Mouse (Mus musculus): Measurements from ENCODE around the gene Lor. TPM values are rescaled to one million over a fixed set of nuclear protein-coding genes. Genes with fewer than 3 reads are reported as not detected.
A peak's percentile ranks its signal among the peaks of the same experiment; 100 is the strongest.

Lor gene
- 0.77 and 1.00 TPM in 2 replicates for polyA plus RNA-seq (2015; fragmentation: Nextera tagmentation; extraction: Ambion mirVana)

DNA sequence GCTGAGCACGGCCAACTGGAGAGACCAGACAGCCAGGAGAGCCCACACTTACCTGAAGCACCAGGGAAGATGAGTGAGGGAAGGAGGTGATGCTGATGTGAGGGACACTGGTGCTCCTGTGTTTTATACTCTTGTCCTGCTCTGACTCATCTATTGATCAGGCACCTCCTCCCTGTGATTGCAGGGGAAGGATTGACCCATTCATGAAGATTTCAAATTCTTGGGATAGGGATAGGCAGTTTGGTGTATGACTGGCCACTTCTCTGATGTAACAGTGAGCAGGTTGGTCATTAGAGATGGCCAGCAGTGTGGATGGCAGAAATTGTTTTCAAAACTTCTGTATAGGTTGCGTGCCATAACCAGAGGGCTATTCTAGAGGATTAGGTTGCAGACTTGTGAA, at the start of gene Lor:
Gene Lor (minus strand): TSS at position 101 of the 400 bp plus-strand sequence.
- no peak for ATAC-seq (replicated peaks; ENCODE audit: insufficient number of reproducible peaks, insufficient read depth, low FRiP score, low read depth)
- Histone ChIP-seq H3K9ac (no peak within 1 kb of the TSS), H3K27me3 (peaks cover 37% of the 10 kb centered on the region), H3K4me1 (replicated peaks) (peaks cover 5% of the 10 kb centered on the region; the same call in 1 of the 2 replicates), H3K9me3 (replicated peaks) (no peaks in the 10 kb centered on the region), H3K4me3 (peak within 1 kb of the TSS; percentile 79), H3K36me3 (no peaks in the 10 kb centered on the region), H3K27ac (no peak within 1 kb of the TSS), H3K4me2 (peak within 1 kb of the TSS; percentile 98)
- WGBS: 73% methylated on average over 2 of the region's 2 CpGs

DNA sequence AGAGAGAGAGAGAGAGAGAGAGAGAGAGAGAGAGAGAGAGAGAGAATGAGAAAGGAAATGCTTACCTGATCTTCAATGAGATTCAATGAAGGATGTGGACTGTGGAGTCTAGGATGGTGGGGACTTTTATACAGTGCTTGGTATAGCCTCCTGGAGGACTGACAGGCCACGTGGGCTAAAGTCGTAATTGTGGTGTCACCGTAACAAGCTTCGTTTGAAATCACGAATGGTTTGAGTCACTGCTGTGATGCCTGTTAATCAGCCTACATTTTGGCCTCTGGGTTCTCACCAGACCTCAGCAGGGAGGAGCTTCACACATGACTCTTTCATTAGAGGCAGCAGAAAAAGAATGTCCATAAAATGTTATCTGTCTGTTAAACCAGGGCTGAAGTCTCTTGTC, 40.9 kb upstream of the Lor start, which contains the start of gene Prr9:
Gene Prr9 (minus strand): TSS at position 101 of the 400 bp plus-strand sequence.
- no peak within 1 kb of the TSS for H3K9ac ChIP-seq
- H3K9me3 ChIP-seq (replicated peaks): no peaks in the 10 kb centered on the region
- ATAC-seq (replicated peaks; ENCODE audit: insufficient number of reproducible peaks, insufficient read depth, low FRiP score, low read depth): no peak
- H3K4me2 ChIP-seq: no peak within 1 kb of the TSS
- no peaks in the 10 kb centered on the region for H3K4me1 ChIP-seq (replicated peaks)
- H3K4me3 ChIP-seq: no peak within 1 kb of the TSS
- no peaks in the 10 kb centered on the region for H3K36me3 ChIP-seq
- H3K27me3 ChIP-seq: no peaks in the 10 kb centered on the region
- no peak within 1 kb of the TSS for H3K27ac ChIP-seq
- WGBS: 74% methylated on average over 5 of the region's 5 CpGs

GRCm38 (mm10) chr3:92120902-92121301, 38.0 kb upstream of the Lor start:
- Histone ChIP-seq H3K4me3 (no peak overlapping the region), H3K4me2 (no peak overlapping the region), H3K4me1 (replicated peaks) (no peaks in the 10 kb centered on the region), H3K9me3 (replicated peaks) (no peaks in the 10 kb centered on the region), H3K27ac (no peak overlapping the region), H3K27me3 (no peaks in the 10 kb centered on the region), H3K9ac (no peak overlapping the region), H3K36me3 (no peaks in the 10 kb centered on the region)
- no peak for ATAC-seq (replicated peaks; ENCODE audit: insufficient number of reproducible peaks, insufficient read depth, low FRiP score, low read depth)
- 61% methylated on average over 3 of the region's 3 CpGs for WGBS

GRCm38 (mm10) chr3:92117930-92118329, 35.0 kb upstream of the Lor start:
- no peak overlapping the region for H3K27ac ChIP-seq
- ATAC-seq (replicated peaks; ENCODE audit: insufficient number of reproducible peaks, insufficient read depth, low FRiP score, low read depth): no peak
- no peaks in the 10 kb centered on the region for H3K36me3 ChIP-seq
- H3K27me3 ChIP-seq: no peaks in the 10 kb centered on the region
- H3K4me3 ChIP-seq: no peak overlapping the region
- 33% methylated on average over 3 of the region's 3 CpGs for whole genome bisulfite sequencing
- no peaks in the 10 kb centered on the region for H3K4me1 ChIP-seq (replicated peaks)
- no peak overlapping the region for H3K4me2 ChIP-seq
- no peak overlapping the region for H3K9ac ChIP-seq
- H3K9me3 ChIP-seq (replicated peaks): no peaks in the 10 kb centered on the region

DNA sequence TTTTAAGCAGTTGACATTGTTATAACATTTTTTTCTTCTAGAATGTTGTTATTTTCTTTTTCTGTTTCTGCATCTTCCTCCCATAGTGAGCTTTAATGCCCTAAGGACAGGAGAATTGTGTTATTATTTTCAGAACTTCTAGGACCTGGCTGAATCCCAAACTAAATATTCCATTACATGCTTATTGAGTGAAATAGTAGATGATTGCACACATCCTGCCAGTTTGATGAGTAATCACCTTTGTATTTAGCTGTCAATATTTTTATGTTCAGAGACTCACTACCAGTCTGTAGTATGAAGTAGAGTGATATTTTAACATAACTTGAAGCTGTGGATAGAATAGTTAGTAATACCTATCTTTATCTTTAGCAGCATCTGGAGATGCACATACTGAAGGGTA, 28.6 kb upstream of the Lor start:
- no peaks in the 10 kb centered on the region for H3K4me1 ChIP-seq (replicated peaks)
- H3K27ac ChIP-seq: no peak overlapping the region
- no peaks in the 10 kb centered on the region for H3K27me3 ChIP-seq
- no peak overlapping the region for H3K4me2 ChIP-seq
- ATAC-seq (replicated peaks; ENCODE audit: insufficient number of reproducible peaks, insufficient read depth, low FRiP score, low read depth): no peak
- H3K36me3 ChIP-seq: no peaks in the 10 kb centered on the region
- no peak overlapping the region for H3K4me3 ChIP-seq
- H3K9me3 ChIP-seq (replicated peaks): no peaks in the 10 kb centered on the region
- H3K9ac ChIP-seq: no peak overlapping the region

DNA sequence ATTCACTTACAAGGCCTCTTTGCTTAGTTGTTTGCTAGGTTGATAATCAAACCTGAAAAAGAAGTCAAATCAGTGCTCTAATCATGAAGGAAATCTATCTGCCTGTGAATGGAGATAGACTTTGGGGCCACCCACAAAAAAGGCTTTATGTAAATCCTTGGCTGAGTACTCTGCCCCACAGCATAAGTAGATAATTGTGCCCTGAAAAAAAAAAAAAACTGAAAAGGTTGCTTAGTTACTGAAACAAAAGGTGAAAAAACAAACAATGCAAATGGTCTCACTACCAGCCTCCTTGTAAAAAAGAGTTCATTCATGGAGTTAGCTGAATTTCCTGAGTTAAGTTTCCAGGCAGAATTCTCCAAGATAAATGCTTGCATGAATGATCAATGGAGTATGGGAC, 27.8 kb upstream of the Lor start:
- no peaks in the 10 kb centered on the region for H3K27me3 ChIP-seq
- no peak overlapping the region for H3K4me3 ChIP-seq

DNA sequence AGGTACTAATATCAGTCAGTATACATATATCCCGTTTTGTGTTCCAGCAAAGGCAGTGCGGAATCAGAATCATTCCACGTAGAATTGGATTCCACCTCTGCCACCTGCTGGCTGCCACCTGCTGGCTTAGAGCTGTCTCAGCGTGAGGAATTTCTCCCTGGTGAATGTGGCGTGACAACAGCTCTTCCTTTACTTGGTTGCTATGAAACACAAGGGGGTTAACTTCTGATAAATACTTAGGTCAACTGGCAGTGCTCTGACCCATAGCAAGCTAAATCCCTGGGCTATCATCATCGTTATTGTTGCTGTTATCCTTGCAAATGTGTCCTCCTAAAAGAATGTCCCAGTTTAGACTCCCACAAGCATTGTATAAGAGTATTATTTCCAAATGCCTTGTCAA, 23.6 kb upstream of the Lor start:
- H3K36me3 ChIP-seq: no peaks in the 10 kb centered on the region
- H3K4me3 ChIP-seq: no peak overlapping the region
- 7% methylated on average over 6 of the region's 6 CpGs for WGBS
- H3K4me1 ChIP-seq (replicated peaks): no peaks in the 10 kb centered on the region
- no peaks in the 10 kb centered on the region for H3K27me3 ChIP-seq
- no peaks in the 10 kb centered on the region for H3K9me3 ChIP-seq (replicated peaks)
- H3K9ac ChIP-seq: no peak overlapping the region
- ATAC-seq (replicated peaks; ENCODE audit: insufficient number of reproducible peaks, insufficient read depth, low FRiP score, low read depth): no peak
- H3K4me2 ChIP-seq: no peak overlapping the region
- no peak overlapping the region for H3K27ac ChIP-seq

More for the DNA sequence above, 27.8 kb upstream of the Lor start:
- no peaks in the 10 kb centered on the region for H3K4me1 ChIP-seq (replicated peaks)
- H3K9me3 ChIP-seq (replicated peaks): no peaks in the 10 kb centered on the region
- H3K36me3 ChIP-seq: no peaks in the 10 kb centered on the region
- ATAC-seq (replicated peaks; ENCODE audit: insufficient number of reproducible peaks, insufficient read depth, low FRiP score, low read depth): no peak
- H3K27ac ChIP-seq: no peak overlapping the region
- no peak overlapping the region for H3K9ac ChIP-seq
- H3K4me2 ChIP-seq: no peak overlapping the region

DNA sequence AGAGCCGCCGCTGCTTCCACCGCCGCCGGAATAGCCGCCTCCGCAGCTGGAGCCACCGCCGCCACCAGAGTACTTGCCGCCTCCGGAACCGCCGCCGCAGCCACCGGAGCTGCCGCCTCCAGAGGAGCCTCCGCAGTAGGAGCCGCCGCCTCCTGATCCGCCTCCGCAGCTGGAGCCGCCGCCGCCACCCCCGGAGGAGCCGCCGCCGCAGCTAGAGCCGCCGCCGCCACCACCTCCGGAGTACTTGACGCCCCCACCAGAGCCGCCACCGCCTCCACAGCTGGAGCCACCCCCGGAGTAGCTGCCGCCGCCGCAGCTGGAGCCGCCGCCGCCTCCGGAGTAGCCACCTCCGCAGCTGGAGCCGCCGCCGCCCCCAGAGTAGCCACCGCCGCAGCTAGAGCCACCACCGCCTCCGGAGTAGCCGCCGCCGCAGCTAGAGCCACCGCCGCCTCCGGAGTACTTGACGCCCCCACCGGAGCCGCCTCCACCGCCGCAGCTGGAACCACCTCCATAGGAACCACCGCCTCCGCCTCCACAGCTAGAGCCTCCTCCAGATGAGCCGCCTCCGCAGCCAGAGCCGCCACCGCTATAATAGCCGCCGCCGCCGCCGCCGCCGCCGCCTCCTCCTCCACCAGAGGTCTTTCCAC, 1.5 kb downstream of the Lor start:
- peaks cover 37% of the 10 kb centered on the region for H3K27me3 ChIP-seq
- H3K36me3 ChIP-seq: no peaks in the 10 kb centered on the region
- peaks cover 5% of the 10 kb centered on the region; the same call in 1 of the 2 replicates for H3K4me1 ChIP-seq (replicated peaks)
- H3K27ac ChIP-seq: peak overlapping the region; percentile 31; the same call in 1 of the 2 replicates
- H3K4me2 ChIP-seq: peak overlapping the region; percentile 98
- 1% methylated on average over 76 of the region's 76 CpGs for WGBS
- H3K4me3 ChIP-seq: peak overlapping the region; percentile 79
- ATAC-seq (replicated peaks; ENCODE audit: insufficient number of reproducible peaks, insufficient read depth, low FRiP score, low read depth): peak; percentile 51
- no peaks in the 10 kb centered on the region for H3K9me3 ChIP-seq (replicated peaks)
- peak overlapping the region; percentile 56 for H3K9ac ChIP-seq

- Histone ChIP-seq H3K4me3 (peak overlapping the region; percentile 79), H3K9ac (peak overlapping the region; percentile 56), H3K9me3 (replicated peaks) (no peaks in the 10 kb centered on the region), H3K27ac (peak overlapping the region; percentile 31; the same call in 1 of the 2 replicates), H3K36me3 (no peaks in the 10 kb centered on the region), H3K4me1 (replicated peaks) (peaks cover 5% of the 10 kb centered on the region; the same call in 1 of the 2 replicates), H3K27me3 (peaks cover 37% of the 10 kb centered on the region), H3K4me2 (peak overlapping the region; percentile 98)
- ATAC-seq (replicated peaks; ENCODE audit: insufficient number of reproducible peaks, insufficient read depth, low FRiP score, low read depth): peak; percentile 74
- WGBS: under 1% methylated on average over 60 of the region's 82 CpGs
Measured at GRCm38 (mm10) chr3:92080462-92081284, 2.3 kb downstream of the Lor start.

GRCm38 (mm10) chr3:92050382-92051054, 32.4 kb downstream of the Lor start:
- 50% methylated on average over 6 of the region's 6 CpGs for WGBS
- H3K4me1 ChIP-seq (replicated peaks): no peaks in the 10 kb centered on the region
- no peak overlapping the region for H3K4me3 ChIP-seq
- no peaks in the 10 kb centered on the region for H3K9me3 ChIP-seq (replicated peaks)
- H3K36me3 ChIP-seq: no peaks in the 10 kb centered on the region
- H3K9ac ChIP-seq: no peak overlapping the region
- no peak for ATAC-seq (replicated peaks; ENCODE audit: insufficient number of reproducible peaks, insufficient read depth, low FRiP score, low read depth)
- H3K4me2 ChIP-seq: no peak overlapping the region
- H3K27me3 ChIP-seq: no peaks in the 10 kb centered on the region
- no peak overlapping the region for H3K27ac ChIP-seq

GRCm38 (mm10) chr3:92033892-92034291, 49.0 kb downstream of the Lor start:
- Histone ChIP-seq H3K36me3 (no peaks in the 10 kb centered on the region), H3K4me3 (no peak overlapping the region), H3K4me2 (no peak overlapping the region), H3K9ac (no peak overlapping the region), H3K9me3 (replicated peaks) (no peaks in the 10 kb centered on the region), H3K4me1 (replicated peaks) (no peaks in the 10 kb centered on the region), H3K27me3 (no peaks in the 10 kb centered on the region), H3K27ac (no peak overlapping the region)
- no peak for ATAC-seq (replicated peaks; ENCODE audit: insufficient number of reproducible peaks, insufficient read depth, low FRiP score, low read depth)
- WGBS: 40% methylated on average over 1 of the region's 1 CpGs

Measured in heart, embryonic 15.5 days (tissue).